Mouse (Mus musculus) mammary gland, adult 2 months (tissue): ENCODE measurements around the gene Hist1h2ac. TPM values are rescaled to one million over a fixed set of nuclear protein-coding genes. Genes with fewer than 3 reads are reported as not detected.

Experiments
- polyA plus RNA-seq: library from polyadenylated mRNA; depleted of rRNA; stranded (reverse); fragments of >200 nt; gene quantifications from 2 replicates; pipeline ENCODE4 v1.2.3, GENCODE M21; 2012; ENCODE audit warnings: low replicate concordance; rRNA removed

The Hist1h2ac gene
- polyA plus RNA-seq: 0.23 and 1.3 TPM in 2 replicates

DNA sequence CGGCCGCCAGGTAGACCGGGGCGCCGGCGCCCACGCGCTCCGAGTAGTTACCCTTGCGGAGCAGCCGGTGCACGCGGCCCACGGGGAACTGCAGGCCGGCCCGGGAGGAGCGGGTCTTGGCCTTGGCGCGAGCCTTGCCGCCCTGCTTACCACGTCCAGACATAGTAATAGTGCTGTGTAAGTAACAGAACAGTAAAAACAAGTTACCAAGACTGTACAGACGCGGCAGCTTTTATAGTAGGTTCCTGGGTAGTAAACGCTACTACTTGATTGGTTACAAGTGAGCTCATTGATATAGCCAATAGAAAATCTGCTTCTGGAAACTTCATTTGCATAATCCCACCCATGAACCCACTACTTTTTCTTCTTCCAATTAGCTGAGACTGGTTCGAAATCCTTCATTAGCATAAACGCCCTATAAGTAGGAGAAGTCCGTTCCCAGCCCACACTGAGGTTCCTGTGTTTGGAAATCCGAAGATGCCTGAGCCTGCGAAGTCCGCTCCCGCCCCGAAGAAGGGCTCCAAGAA lies at the start of gene Hist1h2ac, which contains the start of gene Hist1h2bc:
Gene Hist1h2ac, minus strand, starts transcription at position 194 of the 527 bp plus-strand sequence.
Gene Hist1h2bc, plus strand, starts transcription at position 445 of the 527 bp plus-strand sequence.

DNA sequence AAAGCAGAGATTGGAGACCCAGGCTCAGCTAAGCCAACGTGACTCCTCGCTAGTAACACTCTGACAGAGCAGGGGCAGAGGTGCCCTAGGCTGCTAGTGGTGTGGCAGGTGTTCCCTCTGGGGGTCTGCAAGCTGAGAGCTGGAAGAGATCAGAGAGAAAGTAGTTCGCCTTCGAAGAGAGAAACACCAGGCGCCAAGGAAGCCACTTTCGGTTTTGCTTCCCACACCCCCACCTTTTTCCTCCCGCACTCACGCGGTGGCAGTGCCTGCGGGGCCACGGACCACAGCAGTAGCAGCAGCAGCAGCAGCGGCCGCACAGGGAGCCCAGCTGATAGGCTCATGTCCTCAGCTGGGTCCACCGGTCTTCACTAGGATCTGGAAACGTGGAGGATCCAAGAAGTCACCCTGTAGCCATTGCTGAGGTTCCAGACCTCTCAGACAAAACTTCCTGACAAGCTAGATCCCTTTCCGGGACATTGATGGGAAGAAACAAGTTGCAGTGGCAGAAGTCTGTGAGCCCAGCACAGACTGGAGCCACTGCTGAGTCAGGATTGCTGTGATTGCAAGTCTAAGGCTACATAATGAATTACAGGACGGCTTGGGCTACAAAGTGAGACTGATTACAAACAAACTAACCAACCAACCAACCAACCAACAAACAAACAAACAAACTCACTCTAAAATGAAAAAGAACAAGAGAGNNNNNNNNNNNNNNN lies 26.8 kb upstream of the Hist1h2ac start, which contains the start of gene Hfe:
Gene Hfe, minus strand, starts transcription at position 481 of the 716 bp plus-strand sequence.

DNA sequence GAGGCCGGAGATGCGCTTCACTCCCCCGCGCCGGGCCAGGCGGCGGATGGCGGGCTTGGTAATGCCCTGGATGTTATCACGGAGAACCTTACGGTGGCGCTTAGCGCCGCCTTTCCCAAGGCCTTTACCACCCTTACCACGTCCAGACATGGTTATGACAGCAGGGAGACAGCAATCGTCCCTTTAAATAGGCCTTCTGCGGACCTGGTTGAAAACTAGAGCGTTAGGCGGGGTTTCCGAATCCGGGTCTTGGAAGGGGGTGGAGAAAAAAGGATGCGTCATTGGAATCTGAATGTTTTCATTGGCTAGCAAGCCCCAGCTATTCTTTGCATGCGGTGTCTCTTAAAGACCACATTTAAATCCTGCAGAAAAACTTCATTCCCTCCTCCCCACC lies 14.5 kb upstream of the Hist1h2ac start, which contains the start of gene Hist1h4c:
Gene Hist1h4c, minus strand, starts transcription at position 155 of the 394 bp plus-strand sequence.

DNA sequence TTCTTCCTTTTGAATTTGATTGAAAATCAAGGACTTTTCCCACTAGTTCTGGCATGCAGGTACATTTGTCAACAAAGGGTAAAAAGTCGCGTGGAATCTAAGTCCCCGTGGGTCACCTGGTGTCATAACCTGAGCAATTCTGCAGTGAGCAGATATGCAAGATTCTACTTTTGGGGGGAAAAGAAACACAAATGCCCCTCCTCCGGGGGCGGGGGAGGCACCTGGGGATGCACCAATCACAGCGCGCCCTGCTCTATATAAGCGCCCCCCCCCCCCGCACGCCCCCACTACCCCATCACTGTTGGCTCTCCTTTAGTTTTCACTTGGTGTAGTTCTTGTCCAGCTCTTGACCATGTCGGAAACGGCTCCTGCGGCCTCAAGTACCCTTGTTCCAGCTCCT lies 11.8 kb upstream of the Hist1h2ac start, which contains the start of gene Hist1h1t:
Gene Hist1h1t, plus strand, starts transcription at position 301 of the 400 bp plus-strand sequence.

Other genes starting within 250 kb of the Hist1h2ac start
- 7.6 and 14.7 TPM in 2 replicates for gene Btn1a1, start 218.0 kb downstream of the Hist1h2ac start, polyA plus RNA-seq
- gene Btn2a2, start 195.1 kb downstream of the Hist1h2ac start, polyA plus RNA-seq: 0.22 TPM in 1 of 2 replicates, not detected in the other
- gene Hist1h4h, start 152.9 kb downstream of the Hist1h2ac start, polyA plus RNA-seq: 38.0 and 58.7 TPM in 2 replicates
- gene Hist1h2af, start 150.0 kb downstream of the Hist1h2ac start, polyA plus RNA-seq: 11.2 and 126 TPM in 2 replicates
- 5.9 and 13.3 TPM in 2 replicates for gene Hist1h3g, start 148.5 kb downstream of the Hist1h2ac start, polyA plus RNA-seq
- 0.78 and 1.9 TPM in 2 replicates for gene Hist1h2bh, start 140.6 kb downstream of the Hist1h2ac start, polyA plus RNA-seq
- gene Hist1h3f, start 139.9 kb downstream of the Hist1h2ac start, polyA plus RNA-seq: 1.0 and 5.4 TPM in 2 replicates
- 2.2 and 6.6 TPM in 2 replicates for gene Hist1h4f, start 132.3 kb downstream of the Hist1h2ac start, polyA plus RNA-seq
- gene Hist1h1d, start 130.7 kb downstream of the Hist1h2ac start, polyA plus RNA-seq: 0.13 and 0.16 TPM in 2 replicates
- 6.4 and 27.3 TPM in 2 replicates for gene Hist1h3e, start 121.6 kb downstream of the Hist1h2ac start, polyA plus RNA-seq
- gene Hist1h2ae, start 112.7 kb downstream of the Hist1h2ac start, polyA plus RNA-seq: 1.2 and 9.3 TPM in 2 replicates
- gene Hist1h2bg, start 112.6 kb downstream of the Hist1h2ac start, polyA plus RNA-seq: 13.0 and 31.0 TPM in 2 replicates
- gene Hist1h2bf, start 109.8 kb downstream of the Hist1h2ac start, polyA plus RNA-seq: 4.0 and 7.4 TPM in 2 replicates
- 0.65 and 4.8 TPM in 2 replicates for gene Hist1h2ad, start 109.6 kb downstream of the Hist1h2ac start, polyA plus RNA-seq
- gene Hist1h3d, start 108.2 kb downstream of the Hist1h2ac start, polyA plus RNA-seq: 4.1 and 8.7 TPM in 2 replicates
- 5.3 and 12.9 TPM in 2 replicates for gene Hist1h4d, start 102.3 kb downstream of the Hist1h2ac start, polyA plus RNA-seq
- gene Hist1h2be, start 62.8 kb downstream of the Hist1h2ac start, polyA plus RNA-seq: 3.1 and 3.9 TPM in 2 replicates
- gene Hist1h1e, start 61.4 kb downstream of the Hist1h2ac start, polyA plus RNA-seq: 1.8 and 2.0 TPM in 2 replicates
- gene Hist1h2bc, start 251 bp upstream of the Hist1h2ac start, polyA plus RNA-seq: 185 and 224 TPM in 2 replicates
- not detected in 2 replicates for gene Hist1h1t, start 11.9 kb upstream of the Hist1h2ac start, polyA plus RNA-seq
- 2.4 and 6.0 TPM in 2 replicates for gene Hist1h4c, start 14.5 kb upstream of the Hist1h2ac start, polyA plus RNA-seq
- 28.3 and 37.4 TPM in 2 replicates for gene Hfe, start 26.9 kb upstream of the Hist1h2ac start, polyA plus RNA-seq
- 45.0 and 48.4 TPM in 2 replicates for gene Hist1h1c, start 54.9 kb upstream of the Hist1h2ac start, polyA plus RNA-seq
- gene Hist1h3c, start 61.7 kb upstream of the Hist1h2ac start, polyA plus RNA-seq: 2.4 and 16.2 TPM in 2 replicates
- 3.7 and 13.5 TPM in 2 replicates for gene Hist1h2bb, start 62.8 kb upstream of the Hist1h2ac start, polyA plus RNA-seq
- 1.0 and 14.9 TPM in 2 replicates for gene Hist1h2ab, start 67.2 kb upstream of the Hist1h2ac start, polyA plus RNA-seq
- 4.0 and 16.0 TPM in 2 replicates for gene Hist1h3b, start 68.3 kb upstream of the Hist1h2ac start, polyA plus RNA-seq
- gene Hist1h4b, start 73.1 kb upstream of the Hist1h2ac start, polyA plus RNA-seq: 1.3 and 6.8 TPM in 2 replicates
- 1.6 and 6.5 TPM in 2 replicates for gene Hist1h4a, start 77.3 kb upstream of the Hist1h2ac start, polyA plus RNA-seq
- 3.1 and 16.8 TPM in 2 replicates for gene Hist1h3a, start 78.4 kb upstream of the Hist1h2ac start, polyA plus RNA-seq
- gene Hist1h1a, start 79.7 kb upstream of the Hist1h2ac start, polyA plus RNA-seq: 0.47 TPM in 1 of 2 replicates, not detected in the other
- 0.10 TPM in 1 of 2 replicates, not detected in the other for gene Trim38, start 86.0 kb upstream of the Hist1h2ac start, polyA plus RNA-seq
- gene Slc17a2, start 123.0 kb upstream of the Hist1h2ac start, polyA plus RNA-seq: 0.25 TPM in 1 of 2 replicates, not detected in the other
- 0.10 TPM in 1 of 2 replicates, not detected in the other for gene Slc17a3, start 155.5 kb upstream of the Hist1h2ac start, polyA plus RNA-seq
- 0.22 and 0.48 TPM in 2 replicates for gene Slc17a1, start 183.8 kb upstream of the Hist1h2ac start, polyA plus RNA-seq
- gene Slc17a4, start 231.1 kb upstream of the Hist1h2ac start, polyA plus RNA-seq: 0.13 TPM in 1 of 2 replicates, not detected in the other